Mouse (Mus musculus) cerebellum, adult (tissue): ENCODE measurements around the gene Pcca.
A peak's percentile ranks its signal among the peaks of the same experiment; 100 is the strongest.

Experiments used
- ATAC-seq: cut with Nextera tagmentation; 2 replicates; pipeline ENCODE4 v1.9.2; 2017; ENCODE audit warnings: mild to moderate bottlenecking, moderate library complexity, mixed read lengths; ENCODE audit not compliant: insufficient number of reproducible peaks, low FRiP score, low TSS enrichment

Gene Pcca

GRCm38 (mm10) chr14:122534017-122534924, at the start of gene Pcca:
Gene Pcca (plus strand): TSS chr14:122534324.
- ATAC-seq = peak; percentile 99

GRCm38 (mm10) chr14:122484458-122484843, 49.7 kb upstream of the Pcca start:
- ATAC-seq = 0 out of 2 replicates have a peak, but pooled peaks have one; percentile 1

DNA sequence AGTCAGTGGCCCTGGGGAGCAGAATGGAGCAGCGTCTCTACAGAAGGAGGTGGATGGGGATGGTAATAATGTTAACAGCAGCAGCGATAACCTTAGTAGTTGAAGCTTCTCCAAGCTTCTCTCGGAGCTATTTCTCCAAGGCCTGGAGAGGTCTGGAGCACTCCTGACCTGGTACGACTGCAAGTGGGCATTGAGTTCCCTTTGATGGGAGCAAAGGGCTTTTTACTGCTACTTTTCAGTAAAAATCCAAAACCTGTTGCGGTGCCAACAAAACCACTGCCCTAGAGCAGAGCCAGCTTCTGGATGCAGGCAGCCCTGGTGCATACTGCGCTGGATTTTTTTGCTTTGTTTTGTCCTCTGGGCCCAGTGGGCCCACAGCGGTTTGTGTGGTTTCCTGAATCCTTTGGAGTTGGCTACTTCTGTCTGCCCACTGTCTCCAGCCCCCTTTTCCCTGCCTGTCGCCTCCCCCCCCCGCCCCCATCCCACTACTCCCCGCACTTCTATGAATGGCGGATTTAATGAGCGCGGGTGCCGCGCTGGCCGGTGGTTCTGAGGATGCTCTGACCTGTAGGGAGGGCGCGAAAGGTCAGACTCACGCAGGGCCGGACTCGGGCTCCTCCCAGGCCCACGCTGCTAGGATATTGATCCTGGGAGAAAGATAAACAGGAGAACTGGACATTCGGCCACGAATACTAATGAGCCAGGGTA, 49.1 kb upstream of the Pcca start:
- ATAC-seq = 0 out of 2 replicates have a peak, but pooled peaks have one; percentile 15

GRCm38 (mm10) chr14:122485635-122486181, 48.4 kb upstream of the Pcca start:
- no peak for ATAC-seq

DNA sequence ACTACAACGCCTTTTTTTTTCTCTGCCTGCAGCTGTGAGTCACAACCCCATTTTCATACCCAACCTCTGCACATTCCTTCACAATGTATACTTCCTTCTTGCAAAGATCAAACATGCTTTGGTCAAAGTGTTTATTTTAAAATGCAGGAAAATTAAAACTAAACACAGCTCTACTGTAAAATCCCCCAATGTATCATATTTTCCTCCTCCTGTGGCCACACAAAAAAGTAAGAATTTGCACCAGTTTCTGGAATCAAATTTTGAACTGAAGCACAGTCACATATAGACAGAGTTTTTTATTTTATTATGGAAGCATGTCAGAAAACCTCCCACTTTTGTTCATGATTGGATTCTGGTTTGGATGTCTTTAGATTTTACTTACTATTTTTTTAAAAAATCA, 47.5 kb upstream of the Pcca start:
- ATAC-seq = no peak

GRCm38 (mm10) chr14:122487366-122487765, 46.8 kb upstream of the Pcca start:
- ATAC-seq = no peak

DNA sequence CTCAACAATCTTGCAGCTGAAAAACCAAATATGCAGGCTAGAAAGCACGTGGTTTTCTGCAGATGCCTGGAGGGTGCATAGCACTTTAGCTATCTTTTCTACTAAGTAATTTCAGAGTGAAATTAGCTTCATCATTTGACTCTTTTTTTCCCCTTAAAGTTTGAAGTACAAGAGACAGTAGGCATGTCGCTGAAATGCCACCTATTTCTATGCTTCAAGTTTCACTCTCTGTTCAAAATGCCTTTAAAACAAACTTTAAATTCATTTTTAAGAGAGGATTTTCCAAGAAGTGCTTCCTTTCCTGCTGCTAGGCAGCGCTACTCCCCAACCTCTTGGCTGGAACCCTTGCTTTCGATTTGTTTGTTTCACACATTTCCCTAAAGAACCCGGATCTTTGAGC, 45.1 kb upstream of the Pcca start:
- no peak for ATAC-seq

- no peak for ATAC-seq
Measured at GRCm38 (mm10) chr14:122489686-122490414, 44.3 kb upstream of the Pcca start.

- ATAC-seq = peak; percentile 57; the same call in 1 of the 2 replicates
Measured at GRCm38 (mm10) chr14:122490441-122491328, 43.4 kb upstream of the Pcca start, which contains the start of gene Gm10837. Gene Gm10837 (plus strand): TSS chr14:122490586.

GRCm38 (mm10) chr14:122491521-122491920, 42.6 kb upstream of the Pcca start:
- ATAC-seq = no peak

DNA sequence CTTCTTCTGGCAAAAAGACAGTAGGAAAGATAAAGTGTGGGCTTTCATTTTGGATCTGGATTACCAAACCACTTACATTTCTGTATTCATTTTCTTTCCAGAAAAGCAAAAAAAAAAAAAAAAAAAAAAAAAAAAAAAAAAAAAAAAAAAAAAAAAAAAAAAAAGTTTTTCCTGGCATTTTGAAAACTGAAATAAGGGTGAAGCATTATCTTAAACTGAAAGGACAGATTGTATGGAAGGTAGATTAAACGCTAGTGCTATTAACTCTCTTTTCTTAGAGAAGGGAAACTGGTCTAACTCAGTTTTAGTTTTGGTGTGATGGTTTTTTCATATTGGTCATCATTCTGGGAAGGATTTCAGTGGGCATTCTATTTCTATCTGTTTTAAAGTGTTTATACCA, 42.1 kb upstream of the Pcca start:
- no peak for ATAC-seq

DNA sequence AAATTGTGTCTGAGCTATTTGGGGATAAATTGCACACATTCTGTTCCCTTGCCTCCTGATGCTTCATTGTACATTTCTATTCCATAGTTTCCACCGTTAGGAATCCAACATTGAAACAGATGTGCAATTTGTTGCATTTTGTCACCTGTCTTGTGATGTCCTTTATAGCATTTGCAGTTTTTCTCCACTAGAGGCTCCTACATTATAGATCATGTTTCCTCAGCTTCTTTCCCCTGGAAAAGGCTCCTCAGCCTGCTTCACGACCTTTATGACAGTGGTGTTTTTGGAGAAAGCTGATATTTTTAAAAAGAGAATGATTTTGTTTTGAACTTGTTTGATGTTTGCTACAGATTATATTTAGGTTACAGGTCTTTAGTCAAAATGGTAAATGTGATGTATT, 25.1 kb upstream of the Pcca start:
- no peak for ATAC-seq

- no peak for ATAC-seq
Measured at GRCm38 (mm10) chr14:122511519-122511918, 22.6 kb upstream of the Pcca start.

- ATAC-seq = no peak
Measured at GRCm38 (mm10) chr14:122513511-122514036, 20.6 kb upstream of the Pcca start.

DNA sequence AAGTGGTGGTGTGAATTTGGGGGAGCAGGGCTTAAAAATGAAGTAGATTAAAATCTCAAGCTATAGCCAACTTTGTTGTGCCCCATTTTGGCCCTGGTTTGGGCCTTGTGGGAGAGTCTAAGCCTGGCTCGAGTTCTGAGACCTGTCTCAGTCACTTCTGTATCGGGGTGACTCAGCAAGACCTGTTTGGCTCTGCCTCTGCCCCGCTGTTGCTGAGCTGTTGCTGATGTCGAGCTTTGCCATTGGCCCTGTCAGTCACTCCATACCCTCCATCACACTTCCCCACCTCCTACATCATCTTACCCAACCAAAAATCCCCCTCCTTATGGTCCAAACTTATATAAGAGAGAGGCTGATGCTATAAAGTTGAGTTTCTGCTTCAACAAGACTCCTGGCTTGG, 5.6 kb upstream of the Pcca start:
- ATAC-seq = no peak

- no peak for ATAC-seq
Measured at GRCm38 (mm10) chr14:122535986-122536385, 1.9 kb downstream of the Pcca start.

GRCm38 (mm10) chr14:122548421-122548820, 14.3 kb downstream of the Pcca start:
- no peak for ATAC-seq

DNA sequence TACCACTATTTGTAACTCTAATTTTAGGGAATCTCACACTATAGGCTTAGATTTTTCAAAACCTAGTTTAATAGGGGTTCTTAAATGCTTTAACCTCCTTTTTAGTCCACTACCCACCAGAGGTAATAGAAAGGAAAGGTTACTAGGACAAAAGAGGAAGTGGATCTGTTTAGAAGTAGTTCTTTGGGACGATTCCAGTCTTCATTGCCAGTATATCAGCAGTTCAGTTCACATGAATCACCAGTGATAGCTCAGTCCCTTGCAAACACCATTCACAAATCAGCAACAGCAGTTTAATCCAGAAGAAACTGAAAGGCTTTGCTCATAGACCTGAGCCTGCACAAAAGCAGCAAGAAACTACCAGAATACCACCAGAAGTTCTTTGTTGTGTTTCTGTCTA, 14.8 kb downstream of the Pcca start:
- no peak for ATAC-seq

- ATAC-seq = no peak
Measured at GRCm38 (mm10) chr14:122552761-122553445, 18.8 kb downstream of the Pcca start.
